ENCODE assay signal across 21 mouse cellular contexts in the genomic region with DNA sequence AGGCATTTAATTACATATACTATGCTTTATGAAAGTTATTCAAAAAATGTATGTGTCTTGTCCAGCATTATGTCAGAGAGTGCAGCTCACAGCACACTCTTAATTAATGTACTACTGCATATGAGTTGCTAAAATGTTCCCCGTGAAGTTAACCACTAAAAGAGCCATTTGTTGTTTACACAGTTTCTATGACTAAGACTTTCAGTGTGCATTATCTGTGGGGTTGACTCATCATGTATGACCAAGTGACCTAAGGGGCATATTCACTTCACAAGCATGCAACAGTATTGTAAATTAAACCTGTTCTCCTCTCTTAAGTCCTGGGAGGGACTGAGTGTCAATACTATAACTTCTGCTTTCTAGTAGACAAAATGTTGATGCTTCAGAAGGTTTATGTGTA.
A peak's percentile ranks its signal among the peaks of the same experiment; 100 is the strongest.
DNase-seq lines count a peak whose midpoint lies in the region; ATAC-seq lines count a peak whose summit lies in the region.
"Had no signal": no experiment of that assay in that cellular context is flagged by ENCODE, and none has a peak within 500 bp of the region (broad histone marks: within the 10 kb centered on the region; RNA-seq: fewer than 3 reads in every experiment).

No protein-coding gene starts in this region.

- H3K36me3 ChIP-seq in neural tube, embryonic 15.5 days, result no peaks in the 10 kb centered on the region
- H3K36me3 ChIP-seq: embryonic facial prominence, embryonic 10.5 days; embryonic facial prominence, embryonic 12.5 days; forebrain, embryonic 15.5 days; G1E had no signal

- WGBS in neural tube, embryonic 15.5 days, result 82% methylated on average over 1 of the region's 1 CpGs

- H3K9ac ChIP-seq in neural tube, embryonic 15.5 days (replicated peaks), result no peak overlapping the region
- H3K9ac ChIP-seq: embryonic facial prominence, embryonic 12.5 days; forebrain, embryonic 13.5 days; forebrain, embryonic 15.5 days; forebrain, postnatal 0 days had no signal

- no peak overlapping the region for H3K4me2 ChIP-seq in neural tube, embryonic 15.5 days
- H3K4me2 ChIP-seq: embryonic facial prominence, embryonic 12.5 days; forebrain, embryonic 13.5 days; forebrain, embryonic 15.5 days had no signal

- H3K4me3 ChIP-seq in neural tube, embryonic 15.5 days (replicated peaks), result no peak overlapping the region
- H3K4me3 ChIP-seq: embryonic facial prominence, embryonic 10.5 days; embryonic facial prominence, embryonic 12.5 days; forebrain, embryonic 13.5 days; forebrain, embryonic 15.5 days had no signal

- H3K4me1 ChIP-seq in neural tube, embryonic 15.5 days, result no peaks in the 10 kb centered on the region
- H3K4me1 ChIP-seq: forebrain, embryonic 15.5 days had no signal

- no peaks in the 10 kb centered on the region for H3K9me3 ChIP-seq in neural tube, embryonic 15.5 days (replicated peaks)
- H3K9me3 ChIP-seq: embryonic facial prominence, embryonic 10.5 days; embryonic facial prominence, embryonic 12.5 days; forebrain, embryonic 13.5 days; forebrain, embryonic 15.5 days had no signal

- no peaks in the 10 kb centered on the region for H3K27me3 ChIP-seq in neural tube, embryonic 15.5 days (replicated peaks)
- H3K27me3 ChIP-seq: CH12.LX; embryonic facial prominence, embryonic 12.5 days; forebrain, embryonic 13.5 days; forebrain, embryonic 15.5 days had no signal

- no peak for ATAC-seq in neural tube, embryonic 15.5 days (ENCODE audit: low FRiP score)
- ATAC-seq: CD4-positive, CD25-positive, alpha-beta regulatory T cell, adult 4 months; forebrain, embryonic 13.5 days; forebrain, embryonic 15.5 days; forebrain, postnatal 0 days had no signal

- peak; percentile 45 for DNase-seq in 3T3-L1 (ENCODE audit: low read depth, low spot score)
- DNase-seq in 416B (ENCODE audit: low read depth), result peak; percentile 8
- peak; percentile 7 for DNase-seq in Muller cell, postnatal 12 days (ENCODE audit: inconsistent ontology term)
- DNase-seq in adrenal gland, adult 2 months, result no peak
- DNase-seq: adrenal gland, adult 8-10 months; adrenal gland, postnatal 14 days; adrenal gland, postnatal 36 days; cerebellum, adult 11-12 months; cerebellum, adult 2 months; cerebellum, adult 9-10 months; cerebellum, postnatal 10 days; cerebellum, postnatal 25 days; forebrain, postnatal 0 days had no signal

- H3K27ac ChIP-seq in neural tube, embryonic 15.5 days (replicated peaks), result no peak overlapping the region
- H3K27ac ChIP-seq: embryonic facial prominence, embryonic 10.5 days; embryonic facial prominence, embryonic 12.5 days; forebrain, embryonic 13.5 days; forebrain, embryonic 15.5 days had no signal
